In genomic region chr5:34931516-34932457, GRCm38 (mm10) we compare ENCODE assay signal across 8 mouse cellular contexts. TPM values are rescaled to one million over a fixed set of nuclear protein-coding genes. Genes with fewer than 3 reads are reported as not detected.
DNase-seq lines count a peak whose midpoint lies in the region; ATAC-seq lines count a peak whose summit lies in the region.

No protein-coding gene starts in this region.

- H3K4me1 ChIP-seq in intestine, embryonic 14.5 days (replicated peaks; ENCODE audit: control insufficient read depth, insufficient read depth, low read length): peaks cover 5% of the 10 kb centered on the region; the same call in 1 of the 2 replicates
- no peaks in the 10 kb centered on the region; the same call in 1 of the 2 replicates for H3K4me1 ChIP-seq in intestine, embryonic 15.5 days (replicated peaks)
- peaks cover 22% of the 10 kb centered on the region for H3K4me1 ChIP-seq in forebrain, embryonic 12.5 days
- peaks cover 21% of the 10 kb centered on the region for H3K4me1 ChIP-seq in limb, embryonic 10.5 days
- H3K4me1 ChIP-seq in midbrain, embryonic 14.5 days (ENCODE audit: control insufficient read depth, insufficient read depth, low read length): peaks cover 11% of the 10 kb centered on the region

- H3K27me3 ChIP-seq in intestine, embryonic 14.5 days (replicated peaks; ENCODE audit: control insufficient read depth, insufficient read depth, low read length): no peaks in the 10 kb centered on the region
- H3K27me3 ChIP-seq in intestine, embryonic 15.5 days (replicated peaks): no peaks in the 10 kb centered on the region
- no peaks in the 10 kb centered on the region for H3K27me3 ChIP-seq in forebrain, embryonic 12.5 days
- H3K27me3 ChIP-seq in limb, embryonic 10.5 days (ENCODE audit: low read depth, poor library complexity, severe bottlenecking): no peaks in the 10 kb centered on the region
- H3K27me3 ChIP-seq in midbrain, embryonic 14.5 days (ENCODE audit: control insufficient read depth, insufficient read depth, low read length): no peaks in the 10 kb centered on the region

- WGBS in intestine, embryonic 14.5 days: 47% methylated on average over 11 of the region's 11 CpGs
- WGBS in intestine, embryonic 15.5 days: 50% methylated on average over 11 of the region's 11 CpGs
- WGBS in forebrain, embryonic 12.5 days: 57% methylated on average over 11 of the region's 11 CpGs
- WGBS in limb, embryonic 10.5 days: 61% methylated on average over 11 of the region's 11 CpGs
- WGBS in midbrain, embryonic 14.5 days: 59% methylated on average over 11 of the region's 11 CpGs

- DNase-seq in intestine, embryonic 14.5 days (ENCODE audit: low spot score): no peak
- DNase-seq in limb, embryonic 10.5 days (ENCODE audit: low spot score): no peak
- DNase-seq in midbrain, embryonic 14.5 days: peak; percentile 23
- no peak for DNase-seq in layer of hippocampus, adult 8-10 months (ENCODE audit: low spot score in 2 of 2)
- DNase-seq in adrenal gland, postnatal 36 days: no peak
- DNase-seq in right cerebral cortex, postnatal 25 days: no peak

- H3K4me2 ChIP-seq in intestine, embryonic 14.5 days (ENCODE audit: low read length): no peak overlapping the region
- H3K4me2 ChIP-seq in intestine, embryonic 15.5 days (replicated peaks): no peak overlapping the region
- no peak overlapping the region for H3K4me2 ChIP-seq in forebrain, embryonic 12.5 days
- H3K4me2 ChIP-seq in midbrain, embryonic 14.5 days (ENCODE audit: low read length): no peak overlapping the region

- peak overlapping the region; percentile 62 for H3K27ac ChIP-seq in intestine, embryonic 14.5 days (ENCODE audit: low read depth)
- H3K27ac ChIP-seq in intestine, embryonic 15.5 days: no peak overlapping the region
- peak overlapping the region; percentile 66; the same call in 1 of the 2 replicates for H3K27ac ChIP-seq in forebrain, embryonic 12.5 days
- H3K27ac ChIP-seq in limb, embryonic 10.5 days: peak overlapping the region; percentile 83
- peak overlapping the region; percentile 49; the same call in 1 of the 2 replicates for H3K27ac ChIP-seq in midbrain, embryonic 14.5 days (replicated peaks; ENCODE audit: low read depth, low read length)

- no peak overlapping the region for H3K4me3 ChIP-seq in intestine, embryonic 14.5 days (ENCODE audit: low read depth, low read length)
- H3K4me3 ChIP-seq in intestine, embryonic 15.5 days (replicated peaks): no peak overlapping the region
- no peak overlapping the region for H3K4me3 ChIP-seq in forebrain, embryonic 12.5 days (replicated peaks)
- no peak overlapping the region for H3K4me3 ChIP-seq in limb, embryonic 10.5 days
- H3K4me3 ChIP-seq in midbrain, embryonic 14.5 days (replicated peaks; ENCODE audit: low read depth, low read length): no peak overlapping the region

- H3K9me3 ChIP-seq in intestine, embryonic 14.5 days (ENCODE audit: control insufficient read depth, low read length): no peaks in the 10 kb centered on the region
- no peaks in the 10 kb centered on the region for H3K9me3 ChIP-seq in intestine, embryonic 15.5 days
- no peaks in the 10 kb centered on the region for H3K9me3 ChIP-seq in forebrain, embryonic 12.5 days
- H3K9me3 ChIP-seq in limb, embryonic 10.5 days (replicated peaks): no peaks in the 10 kb centered on the region
- no peaks in the 10 kb centered on the region for H3K9me3 ChIP-seq in midbrain, embryonic 14.5 days (ENCODE audit: control insufficient read depth, low read length)

- no peak overlapping the region for H3K9ac ChIP-seq in intestine, embryonic 14.5 days (ENCODE audit: low read length)
- no peak overlapping the region for H3K9ac ChIP-seq in intestine, embryonic 15.5 days
- no peak overlapping the region for H3K9ac ChIP-seq in forebrain, embryonic 12.5 days
- no peak overlapping the region for H3K9ac ChIP-seq in midbrain, embryonic 14.5 days (replicated peaks; ENCODE audit: low read length)

- H3K36me3 ChIP-seq in intestine, embryonic 14.5 days (ENCODE audit: control insufficient read depth, insufficient read depth, low read length): no peaks in the 10 kb centered on the region
- no peaks in the 10 kb centered on the region for H3K36me3 ChIP-seq in intestine, embryonic 15.5 days
- H3K36me3 ChIP-seq in forebrain, embryonic 12.5 days (replicated peaks): no peaks in the 10 kb centered on the region
- H3K36me3 ChIP-seq in limb, embryonic 10.5 days: no peaks in the 10 kb centered on the region
- H3K36me3 ChIP-seq in midbrain, embryonic 14.5 days (ENCODE audit: control insufficient read depth, insufficient read depth, low read length): no peaks in the 10 kb centered on the region

- ATAC-seq in intestine, embryonic 14.5 days (replicated peaks; ENCODE audit: low FRiP score, low TSS enrichment, low read depth): no peak
- no peak for ATAC-seq in intestine, embryonic 15.5 days
- no peak for ATAC-seq in forebrain, embryonic 12.5 days (ENCODE audit: low FRiP score)
- ATAC-seq in midbrain, embryonic 14.5 days (ENCODE audit: low FRiP score, low TSS enrichment): no peak

RNA-seq across cellular contexts. Expression of gene Rgs12, which starts 17.5 kb away (rescaled TPM):
- 19.0 and 22.2 TPM in 2 replicates for polyA plus RNA-seq in intestine, embryonic 14.5 days (2014; fragmentation: Nextera tagmentation; extraction: Ambion mirVana)
- 16.6 and 17.3 TPM in 2 replicates for polyA plus RNA-seq in intestine, embryonic 15.5 days (2015; fragmentation: Nextera tagmentation; extraction: Ambion mirVana)
- 74.9 and 75.4 TPM in 2 replicates for polyA plus RNA-seq in forebrain, embryonic 12.5 days (2016; fragmentation: Nextera tagmentation; extraction: Ambion mirVana)
- 42.7 and 53.8 TPM in 2 replicates for polyA plus RNA-seq in limb, embryonic 10.5 days (2016; fragmentation: Nextera tagmentation; extraction: Ambion mirVana)
- polyA plus RNA-seq in midbrain, embryonic 14.5 days (2014; fragmentation: Nextera tagmentation; extraction: Ambion mirVana): 42.7 and 44.3 TPM in 2 replicates
- 10 to 100 TPM; 38.8 to 53.3 (median 42.3) TPM for total RNA-seq in layer of hippocampus, adult 8-10 months (2022)
- 10 to 100 TPM; 13.3 to 28.6 TPM for total RNA-seq in adrenal gland, postnatal 36 days (2021)

RNA-seq across cellular contexts. Expression of gene Msantd1, which starts 24.0 kb away (rescaled TPM):
- 0.58 and 1.2 TPM in 2 replicates for polyA plus RNA-seq in intestine, embryonic 14.5 days (2014; fragmentation: Nextera tagmentation; extraction: Ambion mirVana)
- polyA plus RNA-seq in intestine, embryonic 15.5 days (2015; fragmentation: Nextera tagmentation; extraction: Ambion mirVana): 0.55 and 0.64 TPM in 2 replicates
- 3.0 and 3.4 TPM in 2 replicates for polyA plus RNA-seq in forebrain, embryonic 12.5 days (2016; fragmentation: Nextera tagmentation; extraction: Ambion mirVana)
- polyA plus RNA-seq in limb, embryonic 10.5 days (2016; fragmentation: Nextera tagmentation; extraction: Ambion mirVana): 0.25 and 0.46 TPM in 2 replicates
- polyA plus RNA-seq in midbrain, embryonic 14.5 days (2014; fragmentation: Nextera tagmentation; extraction: Ambion mirVana): 3.1 and 4.8 TPM in 2 replicates
- 1 to 10 TPM; 6.4 to 7.1 (median 6.9) TPM for total RNA-seq in layer of hippocampus, adult 8-10 months (2022)
- 1 to 10 TPM; 1.5 to 2.5 TPM for total RNA-seq in adrenal gland, postnatal 36 days (2021)
